Mouse (Mus musculus) liver, embryonic 16.5 days (tissue): ENCODE measurements around the gene Btbd9. TPM values are rescaled to one million over a fixed set of nuclear protein-coding genes. Genes with fewer than 3 reads are reported as not detected.

Experiments
- ATAC-seq: fragments of 200-750 bp; cut with Nextera tagmentation; 2 replicates; pipeline ENCODE4 v1.8.0; 2017; ENCODE audit warnings: low read depth, mild to moderate bottlenecking, moderate number of reproducible peaks, moderate library complexity
- H3K27ac ChIP-seq: fragments of 300-500 bp; sonication (generic); 2 replicates; pipeline ENCODE4 v1.5.1; 2014; ENCODE audit warnings: mild to moderate bottlenecking, low read length
- H3K27me3 ChIP-seq: fragments of 300-500 bp; sonication (generic); 2 replicates; pipeline ENCODE4 v1.6.1; 2014; ENCODE audit warnings: low read depth, low read length, mixed read lengths; ENCODE audit not compliant: control insufficient read depth, insufficient read depth
- H3K36me3 ChIP-seq: fragments of 300-500 bp; sonication (generic); 2 replicates; pipeline ENCODE4 v1.6.1; 2014; ENCODE audit warnings: mild to moderate bottlenecking; ENCODE audit not compliant: control insufficient read depth, insufficient read depth
- H3K4me1 ChIP-seq: fragments of 300-500 bp; sonication (generic); 2 replicates; pipeline ENCODE4 v1.6.1; 2014; ENCODE audit warnings: low read depth, low read length, mixed read lengths; ENCODE audit not compliant: control insufficient read depth
- H3K4me2 ChIP-seq: fragments of 300-500 bp; sonication (generic); 2 replicates; pipeline ENCODE4 v1.6.1; 2014; ENCODE audit warnings: low read depth, low read length, mixed read lengths
- H3K4me3 ChIP-seq: fragments of 300-500 bp; sonication (generic); 2 replicates; pipeline ENCODE4 v1.5.1; 2014; ENCODE audit warnings: low read depth, mild to moderate bottlenecking, low read length
- H3K9ac ChIP-seq: fragments of 300-500 bp; sonication (generic); 2 replicates; pipeline ENCODE4 v1.6.1; 2014; ENCODE audit warnings: low read depth, low read length
- H3K9me3 ChIP-seq: fragments of 300-500 bp; sonication (generic); replicated peaks from 2 replicates; pipeline ENCODE4 v1.6.1; 2016; ENCODE audit warnings: low read length; ENCODE audit not compliant: control insufficient read depth
- WGBS: fragments of 180-500 bp; shearing (Covaris S2); extraction: QIAGEN DNeasy Blood & Tissue Kit; methylation state at CpG from one replicate; pipeline ENCODE4 v1.1.7; 2014; ENCODE audit not compliant: insufficient replicate concordance; 5-methylcytosine and 5-hydroxymethylcytosine counted together
- polyA plus RNA-seq: library from polyadenylated mRNA; unstranded; fragments of >200 nt; fragmentation: Nextera tagmentation; extraction: Ambion mirVana; gene quantifications from 2 replicates; pipeline ENCODE4 v1.2.1, GENCODE M21; 2015

Btbd9 gene
- polyA plus RNA-seq, 1 experiment from 2014 or later: 13.2 TPM

DNA sequence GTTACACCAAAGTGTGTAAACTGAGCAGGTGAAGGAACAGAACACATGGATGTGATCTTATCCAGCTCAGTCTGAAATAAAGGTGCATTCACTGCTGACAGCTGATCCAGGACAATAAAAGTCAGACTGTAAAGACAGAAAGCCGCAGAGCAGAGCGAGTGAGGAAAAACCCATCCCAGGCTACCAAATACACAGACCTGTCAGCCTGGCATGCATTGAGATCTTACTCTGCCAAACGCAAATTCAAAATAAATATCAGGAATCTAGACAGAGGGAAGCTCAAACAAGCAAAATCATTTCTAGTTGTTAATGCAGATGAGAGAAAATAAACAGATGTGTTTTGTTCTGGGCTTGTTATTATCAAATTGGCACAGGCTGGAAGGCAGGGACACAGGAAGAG, 187.9 kb downstream of the Btbd9 start:
- ATAC-seq: no peak
- H3K4me3 ChIP-seq: no peak overlapping the region
- no peaks in the 10 kb centered on the region for H3K9me3 ChIP-seq
- no peak overlapping the region for H3K27ac ChIP-seq
- no peaks in the 10 kb centered on the region for H3K4me1 ChIP-seq
- no peaks in the 10 kb centered on the region for H3K27me3 ChIP-seq
- no peak overlapping the region for H3K9ac ChIP-seq
- H3K4me2 ChIP-seq: no peak overlapping the region
- 68% methylated on average over 3 of the region's 3 CpGs for WGBS
- no peaks in the 10 kb centered on the region for H3K36me3 ChIP-seq

DNA sequence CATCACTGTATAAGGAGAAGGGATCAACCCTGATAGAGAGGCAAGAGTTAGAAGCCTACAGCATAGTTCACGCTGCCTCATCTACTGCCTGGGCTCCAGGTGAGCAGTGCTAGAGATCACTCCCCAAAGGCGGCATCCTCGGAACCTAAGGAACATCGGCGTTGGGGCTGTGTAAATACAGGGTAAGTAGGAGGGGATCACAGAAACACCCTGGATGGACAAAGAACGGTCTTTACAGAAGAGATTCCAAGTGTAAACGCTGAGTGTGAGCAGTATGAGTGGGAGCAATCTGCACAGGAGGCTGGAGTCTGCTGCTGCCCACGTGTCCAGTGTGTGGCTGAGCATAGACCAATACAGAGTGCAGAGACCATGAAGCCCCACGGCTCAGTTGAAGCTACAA, 190.0 kb downstream of the Btbd9 start:
- 74% methylated on average over 9 of the region's 9 CpGs for WGBS
- no peaks in the 10 kb centered on the region for H3K4me1 ChIP-seq

DNA sequence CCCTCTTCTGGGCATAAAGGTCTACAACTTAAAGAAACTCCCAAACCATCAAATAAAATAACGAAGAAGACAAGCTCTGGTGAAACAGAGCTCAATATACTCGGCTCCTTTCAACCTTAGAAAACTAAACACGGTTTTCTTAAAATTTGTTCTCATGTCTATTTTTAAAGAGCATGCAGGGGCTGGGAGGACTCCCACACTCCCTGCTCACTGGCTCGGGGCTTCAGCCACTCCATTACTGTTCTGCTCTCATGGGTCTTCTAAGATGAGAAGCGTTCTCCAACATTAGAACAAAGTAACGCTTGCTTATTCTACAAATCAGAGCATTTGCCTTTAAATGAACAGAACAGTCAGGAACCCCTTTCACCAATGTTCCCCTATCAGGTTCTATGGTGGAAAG, 192.6 kb downstream of the Btbd9 start:
- Histone ChIP-seq H3K4me3 (no peak overlapping the region), H3K9me3 (no peaks in the 10 kb centered on the region), H3K4me2 (no peak overlapping the region), H3K9ac (no peak overlapping the region), H3K36me3 (no peaks in the 10 kb centered on the region), H3K27me3 (no peaks in the 10 kb centered on the region), H3K27ac (no peak overlapping the region), H3K4me1 (no peaks in the 10 kb centered on the region)
- 65% methylated on average over 6 of the region's 6 CpGs for WGBS
- no peak for ATAC-seq

More for the DNA sequence above, 190.0 kb downstream of the Btbd9 start:
- no peaks in the 10 kb centered on the region for H3K36me3 ChIP-seq
- no peak overlapping the region for H3K27ac ChIP-seq
- no peak overlapping the region for H3K9ac ChIP-seq
- H3K9me3 ChIP-seq: no peaks in the 10 kb centered on the region
- H3K27me3 ChIP-seq: no peaks in the 10 kb centered on the region
- H3K4me3 ChIP-seq: no peak overlapping the region
- no peak for ATAC-seq
- H3K4me2 ChIP-seq: no peak overlapping the region

DNA sequence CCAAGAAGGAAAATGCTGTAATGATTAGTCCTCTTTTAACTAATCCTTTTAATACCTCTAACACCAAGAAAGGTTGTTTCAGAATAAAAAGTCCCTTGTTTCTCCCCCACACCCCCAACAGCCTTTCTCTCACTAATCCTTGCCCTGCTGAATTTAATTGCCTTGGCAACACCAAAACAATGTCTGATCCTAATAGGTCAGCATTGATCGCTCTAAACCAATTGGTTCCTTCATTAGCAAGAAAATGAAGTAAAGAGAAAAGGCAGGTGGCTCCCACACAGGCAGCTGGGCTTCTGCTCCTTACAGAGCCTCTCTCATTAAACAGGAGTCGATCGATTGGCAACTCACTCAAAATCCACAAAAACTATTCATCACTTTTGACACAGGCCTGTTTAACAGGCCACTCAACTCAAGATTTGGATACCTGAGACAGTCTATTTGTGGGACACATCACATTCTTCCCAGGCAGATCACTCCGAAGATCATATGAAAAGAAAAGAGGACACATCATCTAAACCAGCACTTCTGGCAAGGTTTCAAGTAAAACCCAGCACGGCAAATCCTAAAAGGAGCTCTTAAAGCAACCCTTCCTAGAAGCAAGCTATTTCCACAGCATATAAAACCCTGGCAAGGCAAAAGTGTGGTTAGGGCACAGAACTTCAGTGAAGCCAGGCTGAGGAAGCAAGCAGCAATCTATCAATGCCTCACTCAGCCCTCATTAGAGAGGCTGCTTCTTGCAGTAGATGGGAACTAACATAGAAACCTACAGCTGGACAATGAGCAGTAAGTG, 197.9 kb downstream of the Btbd9 start:
- no peak overlapping the region for H3K9ac ChIP-seq
- no peak overlapping the region for H3K27ac ChIP-seq
- H3K4me2 ChIP-seq: no peak overlapping the region
- no peaks in the 10 kb centered on the region for H3K9me3 ChIP-seq
- WGBS: 65% methylated on average over 5 of the region's 5 CpGs
- no peaks in the 10 kb centered on the region for H3K4me1 ChIP-seq
- no peak overlapping the region for H3K4me3 ChIP-seq
- ATAC-seq: no peak
- no peaks in the 10 kb centered on the region for H3K27me3 ChIP-seq
- H3K36me3 ChIP-seq: no peaks in the 10 kb centered on the region

GRCm38 (mm10) chr17:30377754-30378153, 198.5 kb downstream of the Btbd9 start:
- 16% methylated on average over 1 of the region's 1 CpGs for WGBS
- ATAC-seq: no peak
- Histone ChIP-seq H3K27me3 (no peaks in the 10 kb centered on the region), H3K9ac (no peak overlapping the region), H3K4me3 (no peak overlapping the region), H3K36me3 (no peaks in the 10 kb centered on the region), H3K9me3 (no peaks in the 10 kb centered on the region), H3K27ac (no peak overlapping the region), H3K4me2 (no peak overlapping the region), H3K4me1 (no peaks in the 10 kb centered on the region)

- Histone ChIP-seq H3K9ac (no peak overlapping the region), H3K9me3 (no peaks in the 10 kb centered on the region), H3K4me2 (no peak overlapping the region), H3K27me3 (no peaks in the 10 kb centered on the region), H3K27ac (no peak overlapping the region), H3K36me3 (no peaks in the 10 kb centered on the region), H3K4me1 (no peaks in the 10 kb centered on the region), H3K4me3 (no peak overlapping the region)
- ATAC-seq: no peak
- WGBS: 54% methylated on average over 1 of the region's 1 CpGs
These were observed 201.2 kb downstream of the Btbd9 start for GRCm38 (mm10) chr17:30375107-30375506.

GRCm38 (mm10) chr17:30368559-30368958, 207.7 kb downstream of the Btbd9 start:
- no peaks in the 10 kb centered on the region for H3K4me1 ChIP-seq
- H3K4me3 ChIP-seq: no peak overlapping the region
- no peak for ATAC-seq
- H3K9ac ChIP-seq: no peak overlapping the region
- no peaks in the 10 kb centered on the region for H3K36me3 ChIP-seq
- whole genome bisulfite sequencing: 66% methylated on average over 2 of the region's 2 CpGs
- no peaks in the 10 kb centered on the region for H3K27me3 ChIP-seq
- H3K27ac ChIP-seq: no peak overlapping the region
- H3K9me3 ChIP-seq: no peaks in the 10 kb centered on the region
- no peak overlapping the region for H3K4me2 ChIP-seq

GRCm38 (mm10) chr17:30364701-30365100, 211.6 kb downstream of the Btbd9 start:
- H3K4me2 ChIP-seq: no peak overlapping the region
- 57% methylated on average over 1 of the region's 1 CpGs for WGBS
- no peak overlapping the region for H3K9ac ChIP-seq
- H3K9me3 ChIP-seq: no peaks in the 10 kb centered on the region
- no peak for ATAC-seq
- no peaks in the 10 kb centered on the region for H3K27me3 ChIP-seq
- H3K27ac ChIP-seq: no peak overlapping the region
- H3K4me3 ChIP-seq: no peak overlapping the region
- no peaks in the 10 kb centered on the region; the same call in 1 of the 2 replicates for H3K4me1 ChIP-seq
- no peaks in the 10 kb centered on the region for H3K36me3 ChIP-seq

DNA sequence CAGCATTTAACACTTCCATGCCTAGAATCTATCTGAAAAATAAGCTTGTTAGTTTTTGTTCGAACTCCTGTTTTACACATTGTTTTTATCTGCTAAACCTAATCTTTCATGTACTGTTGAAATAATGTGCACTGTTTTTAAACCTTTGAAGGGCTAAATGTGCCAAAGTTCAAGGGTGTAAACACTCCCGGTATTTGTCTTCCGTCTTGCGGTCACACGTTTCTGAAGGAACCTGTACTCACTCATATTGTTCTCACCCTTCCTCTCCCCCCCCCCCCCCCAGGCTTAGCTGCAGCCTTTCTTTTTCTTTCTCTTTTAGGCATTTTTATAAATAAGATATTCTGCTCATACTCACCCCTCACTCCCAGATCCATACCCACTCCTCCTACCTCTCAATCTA, 212.9 kb downstream of the Btbd9 start:
- Histone ChIP-seq H3K4me1 (no peaks in the 10 kb centered on the region; the same call in 1 of the 2 replicates), H3K9ac (no peak overlapping the region), H3K36me3 (no peaks in the 10 kb centered on the region), H3K9me3 (no peaks in the 10 kb centered on the region), H3K27me3 (no peaks in the 10 kb centered on the region), H3K27ac (no peak overlapping the region), H3K4me2 (no peak overlapping the region), H3K4me3 (no peak overlapping the region)
- no peak for ATAC-seq
- WGBS: 53% methylated on average over 5 of the region's 5 CpGs
